Mouse (Mus musculus): ENCODE results near the gene Alkbh1.

Gene Alkbh1

DNA sequence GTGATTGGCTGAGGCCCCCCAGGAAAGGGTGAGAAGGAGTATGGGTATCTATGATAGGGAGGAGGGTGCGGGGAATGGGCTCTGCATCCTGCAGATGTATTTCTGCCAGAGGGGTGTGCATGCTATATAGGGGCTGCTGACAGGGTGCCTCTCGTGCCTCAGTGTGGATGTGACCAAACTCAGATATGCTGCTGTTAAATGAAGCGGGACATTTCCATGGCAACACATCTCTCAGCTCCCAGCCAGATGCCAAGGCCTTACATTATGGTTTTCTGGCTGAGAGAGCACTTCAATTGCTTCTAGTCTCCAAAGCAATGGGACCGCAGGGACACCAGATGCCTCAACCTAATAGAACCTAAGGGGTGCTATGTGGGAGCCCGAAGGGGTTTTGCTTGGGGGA, 24.9 kb downstream of the Alkbh1 start:
- DNase-seq (ENCODE audit: low spot score) = no peak

DNA sequence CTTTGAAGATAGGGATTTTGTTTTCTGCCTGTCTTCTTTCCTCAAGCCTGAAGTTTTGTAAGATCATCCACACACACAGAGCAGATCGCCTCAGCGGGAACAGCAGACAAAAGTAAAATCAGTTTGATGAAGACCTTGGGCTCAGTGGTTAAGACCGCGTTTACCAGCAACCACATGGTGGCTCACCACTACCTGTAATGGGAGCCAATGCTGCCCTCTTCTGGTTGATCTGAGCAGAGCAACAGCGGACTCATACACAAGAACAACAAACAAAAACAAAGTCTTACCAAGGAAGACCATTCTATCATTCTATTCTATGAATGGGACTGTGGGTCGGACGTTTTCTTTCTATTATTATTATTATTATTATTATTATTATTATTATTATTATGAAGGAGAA, 27.1 kb downstream of the Alkbh1 start:
- DNase-seq (ENCODE audit: low spot score) = peak; percentile 65

DNA sequence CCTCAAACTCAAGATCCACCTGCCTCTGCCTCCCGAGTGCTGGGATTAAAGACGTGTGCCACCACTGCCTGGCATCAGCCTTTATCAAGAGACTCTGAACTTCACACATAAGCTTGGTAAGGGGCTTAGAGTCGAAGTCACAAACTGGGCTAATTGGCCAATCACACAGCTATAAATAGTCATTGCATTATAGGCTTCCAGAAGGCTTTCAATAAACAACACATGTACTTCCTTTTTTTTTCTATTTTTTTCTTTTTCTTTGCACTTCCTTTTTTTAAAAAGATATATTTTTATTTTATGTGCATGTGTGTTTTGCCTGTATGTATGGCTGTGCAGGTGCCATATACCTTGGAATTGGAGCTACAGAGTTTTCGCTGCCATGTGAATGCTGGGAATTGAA, 28.5 kb downstream of the Alkbh1 start:
- no peak for DNase-seq (ENCODE audit: low spot score)

DNA sequence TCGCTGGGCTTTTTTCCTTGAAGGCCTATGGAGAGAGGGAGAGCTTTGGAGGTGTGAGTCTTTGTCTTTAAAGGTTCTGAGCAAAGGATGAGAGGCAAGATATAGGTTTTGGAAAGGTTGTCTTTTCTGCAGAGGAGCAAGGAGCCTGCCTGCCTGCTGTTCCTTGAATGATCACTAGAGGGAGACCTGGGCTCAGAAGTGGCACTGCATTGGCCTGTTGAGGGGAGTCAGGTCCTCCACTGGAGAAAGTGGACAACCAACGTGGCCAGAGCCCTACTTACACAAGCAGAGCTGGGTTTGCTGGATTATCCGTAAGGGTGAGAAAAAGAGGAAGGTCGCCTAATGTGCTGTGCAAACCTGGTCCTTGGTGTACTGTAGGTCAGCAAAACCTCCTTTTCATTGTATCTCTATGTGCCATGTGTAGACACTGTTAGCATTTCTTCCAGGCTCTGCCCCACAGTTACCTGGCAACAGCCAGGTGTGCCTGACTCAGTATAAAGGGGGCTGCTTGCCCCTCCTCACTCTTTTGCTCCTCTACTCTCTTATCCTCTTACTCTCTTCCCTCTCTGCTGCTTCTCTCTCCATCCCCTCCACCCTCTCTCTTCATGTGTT, 30.5 kb downstream of the Alkbh1 start:
- peak; percentile 71 for DNase-seq (ENCODE audit: low spot score)

DNA sequence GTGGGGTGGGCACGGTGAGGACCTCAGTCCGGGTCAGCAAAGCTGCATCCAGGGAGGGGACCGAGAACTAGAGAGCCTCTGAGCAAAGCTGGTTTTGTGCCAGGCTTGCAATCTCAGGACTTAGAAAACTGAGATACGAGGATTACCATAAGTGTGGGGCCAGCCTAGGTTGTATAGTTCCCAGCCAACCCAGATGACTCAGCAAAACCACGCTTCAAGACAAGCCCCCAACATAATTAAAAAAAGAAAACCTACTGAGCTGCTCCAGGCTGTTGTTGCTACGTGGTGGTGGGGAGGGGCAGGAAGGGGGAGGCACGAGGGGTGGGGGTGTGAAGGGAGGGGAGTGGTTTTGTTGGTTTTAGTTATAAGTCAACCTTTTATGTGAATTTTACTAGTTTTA, 32.8 kb downstream of the Alkbh1 start:
- no peak for DNase-seq (ENCODE audit: low spot score)

DNA sequence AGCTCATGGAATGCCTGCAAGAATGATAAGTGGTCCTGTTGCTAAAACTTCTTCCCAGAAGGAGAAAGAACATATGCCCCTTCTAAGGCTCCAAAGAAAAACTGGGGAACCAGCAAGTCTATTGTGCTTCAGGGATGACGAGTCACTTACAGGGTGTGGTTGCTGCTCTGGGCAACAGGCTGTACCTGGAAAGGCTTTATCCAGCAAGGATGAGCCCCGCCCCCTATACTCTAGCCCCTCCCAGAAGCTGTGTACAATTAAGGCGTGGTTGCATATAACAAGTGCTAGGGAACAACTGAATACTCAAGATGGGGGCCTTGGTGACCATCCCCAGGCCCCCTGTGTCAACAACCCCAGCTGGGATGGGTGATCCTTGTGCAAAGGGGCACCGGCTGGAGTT, 34.7 kb downstream of the Alkbh1 start:
- no peak for DNase-seq (ENCODE audit: low spot score)

DNA sequence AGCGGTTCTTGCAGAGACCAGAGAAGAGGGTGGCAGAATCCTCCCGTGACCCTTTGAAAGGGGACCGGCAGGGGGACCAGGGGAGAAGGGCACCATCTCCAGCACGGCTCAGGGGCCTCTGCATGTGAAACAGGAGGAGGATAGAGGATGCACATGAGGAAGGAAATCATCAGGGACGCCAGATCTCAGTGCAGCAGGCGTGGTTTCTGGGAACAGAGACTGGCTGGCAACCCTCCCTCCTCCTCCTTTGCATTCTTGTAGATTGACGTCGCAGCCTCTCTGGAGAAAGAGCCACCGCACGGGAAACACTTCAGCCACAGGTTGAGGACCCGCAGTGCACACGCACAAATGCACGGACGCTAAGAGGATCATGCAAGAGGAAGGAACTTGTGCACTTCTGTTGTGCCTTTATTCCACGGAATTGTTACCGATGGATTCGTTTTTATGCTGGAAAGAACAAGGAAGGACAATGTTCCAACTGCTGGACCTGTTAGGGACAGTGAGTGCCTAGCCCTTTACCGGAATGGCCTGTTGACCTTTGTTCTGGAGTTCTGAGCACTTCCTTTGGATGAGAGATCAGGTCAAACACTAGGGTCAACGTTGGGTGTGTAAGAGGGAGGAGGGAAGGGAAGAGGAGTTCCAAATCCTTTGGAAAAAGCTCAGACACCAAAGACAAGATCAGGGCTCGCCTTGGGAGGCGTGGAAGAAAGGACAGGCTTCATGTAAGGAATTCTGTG, 35.8 kb downstream of the Alkbh1 start:
- DNase-seq (ENCODE audit: low spot score) = peak; percentile 56

DNA sequence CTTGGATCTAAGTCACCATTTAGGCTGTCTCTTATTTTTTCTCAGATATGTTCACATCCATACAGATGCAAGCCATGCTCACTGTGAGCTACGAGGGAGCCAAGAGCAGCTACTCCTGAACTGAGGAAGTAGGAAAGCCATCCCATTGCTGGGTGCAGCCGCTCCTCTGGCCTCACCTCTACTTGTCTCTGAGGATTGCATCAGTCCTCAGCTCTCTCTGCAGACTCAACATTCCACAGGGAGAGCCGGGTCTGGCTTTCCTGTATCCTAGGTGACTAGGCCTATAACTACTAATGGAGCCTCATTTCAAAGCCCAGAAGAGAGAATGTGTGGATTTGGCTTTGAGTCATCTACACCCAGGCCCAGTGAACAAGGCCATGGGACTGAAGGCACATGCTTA, 38.1 kb downstream of the Alkbh1 start:
- no peak for DNase-seq (ENCODE audit: low spot score)

DNA sequence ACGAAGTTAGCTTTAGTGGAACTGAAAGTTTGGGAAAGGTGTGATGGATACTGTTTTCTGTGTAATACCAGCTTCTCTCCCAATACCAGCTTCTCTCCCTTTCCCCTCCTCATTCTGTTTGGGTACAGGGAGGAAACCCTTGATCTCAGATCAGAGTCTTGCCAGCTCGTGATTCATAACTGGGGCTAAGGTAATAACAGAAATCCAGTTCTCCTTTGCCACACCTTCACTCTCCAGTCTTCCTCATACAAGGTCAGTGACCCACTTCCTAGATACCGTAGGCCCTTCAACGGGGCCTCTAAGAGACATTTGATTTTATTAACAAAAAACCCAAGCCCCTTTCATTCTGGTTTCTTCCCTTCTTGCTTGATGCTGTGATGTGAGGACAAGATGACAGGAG, 38.7 kb downstream of the Alkbh1 start:
- DNase-seq (ENCODE audit: low spot score) = no peak

DNA sequence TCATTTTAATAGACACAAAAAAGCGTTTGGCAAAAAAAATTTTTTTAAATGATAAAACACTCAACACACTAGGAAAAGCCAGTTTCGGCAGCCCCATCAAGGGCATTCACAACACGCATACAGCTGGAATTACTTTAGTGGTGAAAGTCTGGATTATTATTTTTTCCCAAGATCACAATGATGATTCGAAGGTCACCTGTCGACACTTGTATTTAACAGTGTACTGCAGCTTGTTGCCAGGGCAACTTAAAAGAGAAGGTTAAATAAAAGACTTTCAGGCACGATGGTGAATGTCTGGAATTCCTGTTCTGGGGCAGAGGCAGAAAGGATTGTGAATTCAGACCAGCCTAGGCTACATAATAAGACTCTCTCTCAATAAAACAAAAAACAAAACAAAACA, 41.9 kb downstream of the Alkbh1 start:
- DNase-seq (ENCODE audit: low spot score) = no peak

DNA sequence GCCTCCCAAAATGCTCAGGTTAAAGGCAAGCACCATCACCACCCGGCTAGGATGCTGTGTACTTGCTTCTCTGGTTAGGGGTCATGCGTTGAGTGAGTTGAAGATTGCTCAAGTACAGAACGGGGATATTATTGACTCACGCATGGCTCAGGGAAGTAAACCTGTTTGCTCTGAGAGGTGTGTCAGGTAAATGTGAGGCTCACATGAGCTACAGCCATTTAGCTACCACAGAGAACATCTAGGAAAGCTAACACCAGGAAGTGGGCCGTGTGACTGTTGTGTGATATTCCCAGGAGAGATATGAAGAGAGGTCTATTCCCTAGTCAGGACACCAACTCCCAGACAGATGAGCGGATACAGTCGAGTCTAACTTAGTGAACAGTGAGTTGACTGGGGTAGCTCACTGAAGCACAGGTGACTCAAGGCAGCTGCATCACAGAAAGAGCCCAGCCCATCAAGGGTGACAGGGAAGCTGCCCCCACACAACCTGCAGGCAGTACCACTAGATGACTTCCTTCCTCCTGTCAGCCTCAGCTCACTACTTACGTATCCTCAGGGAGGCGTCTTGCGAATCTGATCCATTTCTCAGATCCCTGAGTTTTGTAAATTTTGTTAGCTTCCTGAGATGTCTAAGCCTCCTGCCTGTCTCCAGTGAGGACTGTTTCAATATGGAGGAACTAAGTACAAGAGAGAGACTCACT, 44.5 kb downstream of the Alkbh1 start:
- DNase-seq (ENCODE audit: low spot score) = no peak

DNA sequence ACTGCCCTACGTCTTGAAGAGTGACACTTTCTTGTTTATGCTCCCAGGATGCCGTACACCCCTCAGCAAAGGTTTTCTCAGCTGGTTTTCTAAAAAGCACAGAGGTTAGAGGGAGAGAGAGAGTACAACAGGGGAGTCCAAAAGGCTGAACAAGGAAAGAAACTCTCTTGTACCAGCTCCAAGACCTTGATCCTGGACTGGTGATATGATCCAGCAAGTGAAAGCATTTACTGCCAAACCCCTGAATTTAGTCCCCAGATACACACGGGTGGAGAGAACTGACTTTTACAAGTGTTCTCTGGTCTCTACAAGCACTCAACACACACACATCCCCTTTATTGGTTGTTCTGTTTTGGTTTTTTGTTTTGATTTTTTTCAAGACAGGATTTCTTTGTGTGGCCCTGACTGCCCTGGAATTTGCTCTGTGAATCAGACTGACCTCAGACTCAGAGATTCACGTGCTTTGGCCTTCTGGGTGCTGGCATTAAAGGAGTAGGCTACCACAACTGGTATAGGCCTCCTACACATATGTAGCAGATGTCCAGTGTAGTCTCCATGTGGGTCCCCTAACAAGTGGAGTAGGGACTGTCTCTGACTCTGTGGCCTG, 45.9 kb downstream of the Alkbh1 start:
- DNase-seq (ENCODE audit: low spot score) = no peak

DNA sequence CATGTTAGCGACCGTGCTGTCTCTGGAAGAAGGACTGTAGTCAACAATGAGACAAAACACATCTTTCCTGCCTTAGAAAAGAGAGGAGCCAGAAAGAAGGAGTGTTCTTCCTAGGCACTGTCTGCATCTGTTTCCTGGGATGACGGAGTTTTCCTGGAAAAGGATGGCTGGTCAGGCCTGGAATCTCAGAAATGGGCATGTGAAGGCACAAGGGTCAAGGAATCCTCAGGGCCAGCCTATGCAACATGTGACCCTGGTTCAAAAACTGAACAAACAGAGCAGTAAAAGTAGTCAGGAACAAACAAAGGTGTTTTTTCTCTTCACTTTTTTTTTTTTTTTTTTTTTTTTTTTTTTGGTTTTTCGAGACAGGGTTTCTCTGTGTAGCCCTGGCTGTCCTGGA, 46.7 kb downstream of the Alkbh1 start:
- no peak for DNase-seq (ENCODE audit: low spot score)

DNA sequence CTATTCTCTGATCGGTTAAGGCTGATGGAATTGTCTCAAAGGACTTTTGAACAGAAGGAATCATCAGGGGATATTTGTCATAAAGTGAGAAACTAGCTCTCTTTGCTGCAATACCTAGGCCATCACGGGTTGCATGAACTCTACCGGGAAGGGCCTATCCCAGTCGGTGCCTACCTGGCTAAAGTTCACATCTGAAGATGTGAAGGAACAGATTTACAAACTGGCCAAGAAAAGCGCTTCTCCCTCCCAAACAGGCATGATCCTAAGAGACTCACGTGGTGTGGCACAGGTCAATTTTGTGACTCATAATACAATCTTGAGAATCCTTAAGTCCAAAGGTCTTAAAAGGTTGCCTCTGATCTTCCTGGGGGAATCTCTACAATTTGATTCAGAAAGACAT, 49.5 kb downstream of the Alkbh1 start:
- DNase-seq (ENCODE audit: low spot score) = no peak

DNA sequence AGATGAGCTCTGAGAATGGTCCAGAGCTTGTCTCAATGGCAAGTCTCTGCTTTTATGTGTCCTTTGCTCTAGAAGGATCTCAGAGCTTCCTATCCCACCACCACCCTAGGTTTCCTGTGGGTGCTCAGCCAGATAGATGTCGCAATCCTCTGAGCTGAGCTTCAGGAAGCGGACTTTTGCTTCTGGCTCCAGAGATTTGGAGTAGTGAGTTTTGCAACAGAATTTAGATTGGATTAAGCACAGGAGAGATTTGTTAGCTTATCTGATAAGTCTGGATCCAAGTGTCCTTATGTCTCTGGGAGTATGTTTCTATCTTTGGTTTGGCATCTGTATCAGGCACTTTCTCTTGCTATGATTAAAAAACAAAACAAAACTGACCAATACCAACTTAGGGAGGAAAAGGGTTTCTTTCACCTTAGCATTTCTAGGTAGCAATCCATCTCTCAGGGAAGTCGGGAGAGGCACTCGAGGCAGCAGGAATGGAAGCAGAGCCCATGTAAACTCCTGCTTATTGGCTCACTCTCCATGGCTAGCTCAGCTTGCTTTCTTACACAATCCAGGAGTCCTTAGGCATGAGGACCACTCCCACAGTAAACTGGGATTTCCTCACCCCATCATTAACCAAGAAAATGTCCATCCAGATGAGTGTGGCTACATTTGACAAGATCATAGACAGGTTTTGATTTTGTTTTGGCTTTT, 50.2 kb downstream of the Alkbh1 start:
- peak; percentile 37 for DNase-seq (ENCODE audit: low spot score)

DNA sequence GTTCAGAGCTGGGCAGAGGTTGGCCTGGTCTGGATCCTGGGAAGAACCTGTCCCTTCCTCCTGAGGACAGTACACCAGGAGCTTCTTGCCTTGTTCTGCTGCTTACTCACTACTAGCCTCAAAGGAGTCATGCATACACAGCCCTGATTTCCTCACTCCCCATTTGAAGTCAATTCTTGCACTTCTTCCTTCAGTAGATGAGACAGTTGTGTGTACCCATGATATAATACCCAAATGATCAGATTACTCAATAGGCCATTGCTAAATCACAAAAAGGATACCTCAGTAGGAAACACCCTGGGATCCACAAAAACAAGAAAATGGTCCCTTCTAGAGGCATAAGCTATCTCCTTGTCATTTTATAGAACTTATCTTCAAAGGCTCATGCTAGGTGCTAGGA, 52.5 kb downstream of the Alkbh1 start:
- DNase-seq (ENCODE audit: low spot score) = no peak

DNA sequence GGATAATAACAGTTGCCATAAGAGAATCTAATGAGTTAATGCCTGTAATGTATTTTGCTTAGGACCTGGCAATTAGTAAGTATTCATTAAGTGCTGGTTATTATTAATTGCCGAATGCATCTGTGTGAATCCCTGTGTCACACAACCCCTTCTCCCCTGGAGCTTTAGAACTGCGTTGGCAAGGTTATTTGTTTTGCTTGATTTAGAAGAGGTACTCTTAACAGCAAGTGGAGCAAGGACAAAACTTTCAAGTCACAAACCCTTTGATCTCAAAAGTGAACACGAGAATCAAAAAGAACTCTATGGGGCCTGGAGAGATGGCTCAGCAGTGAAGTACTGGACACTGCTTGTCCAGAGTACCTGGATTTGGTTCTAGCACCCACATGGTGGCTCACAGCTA, 54.6 kb downstream of the Alkbh1 start:
- DNase-seq (ENCODE audit: low spot score) = no peak

DNA sequence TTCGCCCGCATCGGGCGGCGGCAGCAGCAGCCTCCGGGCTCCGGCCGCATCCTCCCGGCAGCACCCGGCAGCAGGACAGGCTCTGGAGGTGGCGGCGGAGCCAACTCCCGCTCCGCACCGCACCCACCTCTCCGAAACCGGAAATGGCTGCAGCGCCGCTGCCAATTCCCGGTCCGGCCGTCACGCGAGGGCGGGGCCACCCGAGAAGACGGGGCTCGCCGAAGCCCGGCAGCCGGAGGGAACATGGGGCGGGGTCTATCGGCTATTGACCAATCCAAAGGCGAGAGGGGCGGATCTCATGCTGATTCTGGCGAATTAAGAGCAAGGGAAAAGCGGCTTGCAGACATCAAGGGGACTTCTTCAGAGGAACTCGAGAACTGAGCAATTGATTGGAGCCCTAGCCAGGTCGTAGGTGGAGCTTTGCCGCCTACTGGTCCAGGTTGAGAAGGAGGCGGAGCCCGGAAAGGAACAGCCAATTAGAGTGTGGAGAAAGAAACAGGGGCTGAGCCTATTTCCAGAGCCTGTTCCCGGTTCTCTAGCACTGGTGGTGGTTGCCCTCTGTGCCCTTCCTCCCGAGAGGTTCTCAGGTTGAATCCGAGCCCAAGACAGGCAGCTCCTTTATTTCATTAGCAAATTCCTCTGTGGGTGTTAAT, 55.6 kb downstream of the Alkbh1 start, which contains the start of gene Sptlc2:
Gene Sptlc2 (minus strand): TSS at position 234 of the 653 bp plus-strand sequence.
- DNase-seq (ENCODE audit: low spot score) = peak; percentile 99

DNA sequence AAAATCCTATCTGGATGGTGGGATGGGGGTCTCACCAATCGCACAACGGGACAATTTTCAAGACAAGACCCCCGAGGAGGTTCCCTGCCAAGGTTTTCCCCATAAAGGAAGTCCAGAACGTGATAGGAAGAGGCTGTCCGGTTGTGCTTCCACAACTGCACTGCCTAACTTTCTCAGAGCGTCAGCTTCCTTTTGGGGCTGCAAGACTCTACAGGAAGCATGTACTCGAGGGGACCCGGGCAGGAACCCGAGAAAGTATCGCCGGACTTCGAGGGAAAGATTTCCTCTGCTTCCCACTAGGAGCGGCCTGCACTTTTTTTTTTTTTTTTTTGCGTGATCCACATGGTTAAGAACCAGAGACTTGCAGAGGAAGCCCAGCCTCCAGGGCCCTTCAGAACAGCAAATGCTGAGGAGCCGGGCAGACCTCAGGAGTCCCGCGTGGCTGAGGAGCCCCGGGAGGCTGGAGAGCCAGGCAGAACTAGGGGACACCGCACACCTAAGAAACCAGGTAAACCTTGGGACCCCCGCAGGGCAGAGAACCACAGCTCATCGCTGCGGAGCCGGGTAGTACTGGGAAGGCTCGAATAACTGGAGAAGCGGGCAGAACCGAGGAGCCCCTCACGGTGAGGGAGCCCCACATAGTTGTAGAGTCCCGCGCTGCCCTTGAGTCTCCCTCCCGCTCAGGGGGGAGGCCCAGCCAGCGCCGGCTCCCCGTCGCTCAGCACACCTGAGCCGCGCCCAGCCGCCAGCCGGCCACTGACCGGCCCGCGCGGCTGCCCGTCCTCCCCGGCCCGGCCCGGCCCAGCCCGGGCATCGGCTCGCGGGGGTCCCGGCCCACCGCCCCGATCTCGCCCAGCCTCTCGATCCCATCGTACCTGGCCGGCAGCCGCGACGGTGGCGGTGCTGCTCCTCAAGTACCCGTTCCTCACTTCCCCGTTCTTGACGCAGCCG, 56.4 kb downstream of the Alkbh1 start:
- DNase-seq (ENCODE audit: low spot score) = peak; percentile 45

DNA sequence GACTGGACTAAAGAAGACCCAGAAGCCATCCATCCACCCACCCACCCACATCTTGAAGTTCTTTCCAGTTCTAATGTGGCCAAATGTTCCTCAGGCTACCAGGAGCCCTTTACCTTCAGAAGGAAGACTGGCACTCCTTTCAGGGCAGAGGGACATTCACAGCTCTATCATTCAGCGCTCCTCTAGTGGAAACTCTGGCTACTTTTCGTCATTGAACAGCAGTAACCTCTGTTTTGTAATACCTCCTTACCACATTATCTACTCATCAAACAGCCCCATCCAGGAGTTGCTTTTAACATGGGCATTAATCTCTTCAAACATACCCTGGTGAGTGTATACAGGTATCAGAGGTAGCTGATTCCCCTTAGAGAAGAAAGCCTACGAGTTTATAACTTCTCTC, 58.8 kb downstream of the Alkbh1 start:
- DNase-seq (ENCODE audit: low spot score) = no peak

DNA sequence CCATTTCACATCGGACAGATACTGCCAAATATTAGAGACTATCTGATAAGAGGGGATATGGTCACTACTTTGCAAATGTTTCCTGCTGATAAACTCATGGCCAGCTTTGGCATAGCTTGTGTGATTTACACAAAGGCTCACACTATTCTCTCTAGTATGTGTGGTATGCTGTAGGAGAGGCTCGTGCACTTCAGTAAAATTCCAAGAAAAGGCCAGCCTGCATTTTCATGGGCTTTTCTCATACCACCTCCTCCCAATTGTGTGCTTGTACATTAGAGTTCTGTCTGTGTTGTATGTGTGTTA, 62.5 kb downstream of the Alkbh1 start:
- DNase-seq (ENCODE audit: low spot score) = no peak
